Mouse (Mus musculus) MEL (cell line): Measurements from ENCODE around the gene Higd1b. TPM values are rescaled to one million over a fixed set of nuclear protein-coding genes. Genes with fewer than 3 reads are reported as not detected.

ENCODE experiments used
- DNase-seq: peaks from one replicate; pipeline ENCODE4 v3.0.0; 2011; ENCODE audit warnings: low read depth, low spot score
- H3K27ac ChIP-seq: 2 replicates; pipeline ENCODE4 v1.5.1; 2012; ENCODE audit warnings: low read depth, mild to moderate bottlenecking, control low read depth, low read length, moderate library complexity; ENCODE audit not compliant: control insufficient read depth
- H3K27me3 ChIP-seq, 2 experiments: fragments of 150-350 bp in 1 of 2; sonication (generic) in 1 of 2; 2 replicates each; pipeline ENCODE4 v1.6.1; 2012; ENCODE audit warnings: low read length in 2 of 2, mild to moderate bottlenecking in 2 of 2, improper control_type of control experiment in 1 of 2, moderate library complexity in 1 of 2; ENCODE audit not compliant: insufficient read depth in 2 of 2, control insufficient read depth in 1 of 2
- H3K36me3 ChIP-seq, 2 experiments: 2 replicates each; pipeline ENCODE4 v1.6.1; 2012 to 2014; ENCODE audit warnings: low read length in 2 of 2, improper control_type of control experiment in 1 of 2, inconsistent platforms in 1 of 2, mild to moderate bottlenecking in 1 of 2; ENCODE audit not compliant: insufficient read depth in 2 of 2, control insufficient read depth in 1 of 2
- H3K4me1 ChIP-seq, 2 experiments: fragments of 150-350 bp in 1 of 2; sonication (generic) in 1 of 2; 2 replicates each; pipeline ENCODE4 v1.6.1; 2012; ENCODE audit warnings: low read length in 2 of 2, improper control_type of control experiment in 1 of 2, mild to moderate bottlenecking in 1 of 2; ENCODE audit not compliant: insufficient read depth in 2 of 2, control insufficient read depth in 1 of 2
- H3K4me3 ChIP-seq, 2 experiments: fragments of 150-350 bp in 1 of 2; sonication (generic) in 1 of 2; 2 replicates each; pipeline ENCODE4 v1.5.1; 2012; ENCODE audit warnings: low read depth in 2 of 2, low read length in 2 of 2, mild to moderate bottlenecking in 2 of 2, moderate library complexity in 2 of 2, control low read depth in 1 of 2, improper control_type of control experiment in 1 of 2; ENCODE audit not compliant: control insufficient read depth in 1 of 2, insufficient read depth in 1 of 2
- H3K79me2 ChIP-seq: 2 replicates; pipeline ENCODE4 v1.6.1; 2012; ENCODE audit warnings: mild to moderate bottlenecking, low read length, moderate library complexity; ENCODE audit not compliant: control insufficient read depth, poor library complexity, insufficient read depth
- H3K9ac ChIP-seq: 2 replicates; pipeline ENCODE4 v1.6.1; 2012; ENCODE audit warnings: low read depth, mild to moderate bottlenecking, control low read depth, low read length, moderate library complexity; ENCODE audit not compliant: control insufficient read depth, poor library complexity, severe bottlenecking
- H3K9me3 ChIP-seq: fragments of 150-350 bp; sonication (generic); replicated peaks from 2 replicates; pipeline ENCODE4 v1.6.1; 2012; ENCODE audit warnings: mild to moderate bottlenecking, low read length, improper control_type of control experiment, moderate library complexity; ENCODE audit not compliant: insufficient read depth
- CTCF ChIP-seq, 3 experiments: IDR thresholded peaks in 2 of 3; conservative IDR thresholded peaks in 1 of 3; 2 replicates each; pipeline ENCODE4 v1.5.1; 2011 to 2012; ENCODE audit warnings: low read length in 3 of 3, low read depth in 2 of 3, mild to moderate bottlenecking in 2 of 3, improper control_type of control experiment in 1 of 3, inconsistent platforms in 1 of 3, mixed read lengths in 1 of 3, moderate library complexity in 1 of 3; ENCODE audit not compliant: control insufficient read depth in 1 of 3, insufficient read depth in 1 of 3, poor library complexity in 1 of 3, severe bottlenecking in 1 of 3
- E2F4 ChIP-seq: IDR thresholded peaks from 2 replicates; pipeline ENCODE4 v1.6.1; 2011; ENCODE audit warnings: low read depth, low read length, improper control_type of control experiment, borderline replicate concordance
- ELF1 ChIP-seq: IDR thresholded peaks from 2 replicates; pipeline ENCODE4 v1.6.1; 2014; ENCODE audit warnings: low read depth, mild to moderate bottlenecking, inconsistent platforms, low read length, improper control_type of control experiment, moderate library complexity
- MXI1 ChIP-seq: IDR thresholded peaks from 2 replicates; pipeline ENCODE4 v1.6.1; 2011; ENCODE audit warnings: mild to moderate bottlenecking, low read depth, low read length, improper control_type of control experiment
- POLR2AphosphoS2 ChIP-seq: IDR thresholded peaks from 2 replicates; pipeline ENCODE4 v1.6.1; 2011; ENCODE audit warnings: low read length, improper control_type of control experiment
- RAD21 ChIP-seq: IDR thresholded peaks from 2 replicates; pipeline ENCODE4 v1.6.1; 2011; ENCODE audit warnings: mild to moderate bottlenecking, low read depth, low read length, improper control_type of control experiment
- RCOR1 ChIP-seq: IDR thresholded peaks from 2 replicates; pipeline ENCODE4 v1.6.1; 2012; ENCODE audit warnings: low read depth, mild to moderate bottlenecking, inconsistent platforms, low read length, improper control_type of control experiment
- TAL1 ChIP-seq: IDR thresholded peaks from 2 replicates; pipeline ENCODE4 v1.6.1; 2012; ENCODE audit warnings: mild to moderate bottlenecking, inconsistent platforms, low read length, moderate library complexity, mixed read lengths
- UBTF ChIP-seq: IDR thresholded peaks from 2 replicates; pipeline ENCODE4 v1.6.1; 2012; ENCODE audit warnings: low read depth, mild to moderate bottlenecking, inconsistent platforms, low read length, improper control_type of control experiment, moderate library complexity, borderline replicate concordance; ENCODE audit not compliant: insufficient read depth
- USF1 ChIP-seq: IDR thresholded peaks from 2 replicates; pipeline ENCODE4 v1.6.1; 2014; ENCODE audit warnings: low read depth, mild to moderate bottlenecking, inconsistent platforms, low read length, improper control_type of control experiment, moderate library complexity
- ZKSCAN1 ChIP-seq: IDR thresholded peaks from 2 replicates; pipeline ENCODE4 v1.6.1; 2012; ENCODE audit warnings: low read depth, mild to moderate bottlenecking, inconsistent platforms, low read length, improper control_type of control experiment, moderate library complexity
- polyA plus RNA-seq, 2 experiments: library from polyadenylated mRNA; stranded (reverse) in 1 of 2; unstranded in 1 of 2; fragments of >175 nt in 1 of 2; fragments of >200 nt in 1 of 2; gene quantifications; 2 replicates each; pipeline versions ENCODE4 v1.2.1 to v1.2.4; 2012; ENCODE audit warnings: low replicate concordance in 2 of 2, low read depth in 1 of 2; ENCODE audit not compliant: insufficient read length in 2 of 2, insufficient read depth in 1 of 2, missing spikeins in 1 of 2
- total RNA-seq: library from RNA; depleted of rRNA; stranded (reverse); fragments of 300-350 nt; gene quantifications from 2 replicates; pipeline ENCODE4 v1.2.3, GENCODE M21; 2012

The Higd1b gene
- total and polyA plus RNA-seq, 3 experiments: not detected

DNA sequence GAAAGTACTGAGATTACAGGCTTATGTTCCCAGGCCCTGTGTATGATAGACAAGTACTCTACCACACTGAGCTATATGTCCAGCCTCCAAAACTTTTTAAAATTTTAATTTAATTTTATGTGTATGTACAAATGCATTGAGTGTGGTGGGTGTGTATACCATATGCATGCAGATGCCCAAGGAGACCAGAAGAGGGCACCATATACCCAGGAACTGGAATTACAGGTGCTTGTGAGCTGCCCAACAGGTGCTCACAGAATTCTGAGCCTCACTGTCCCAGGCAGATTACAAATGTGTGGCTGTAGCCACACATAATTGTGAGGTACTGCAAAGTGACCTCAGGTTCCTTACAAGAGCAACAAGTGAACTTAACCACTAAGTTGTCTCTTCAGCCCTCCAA is 18.1 kb downstream of the Higd1b start:
- H3K79me2 ChIP-seq: no peaks in the 10 kb centered on the region
- DNase-seq: peak; percentile 60
- TF ChIP-seq POLR2AphosphoS2 (no peak), CTCF (IDR thresholded peaks at IDR 0.05 in 2 of 3, conservative IDR thresholded peaks at IDR 0.05 in 1 of 3; ENCODE audit: control insufficient read depth in 1 of 3, insufficient read depth in 1 of 3, low read depth in 2 of 3, low read length in 3 of 3, poor library complexity in 1 of 3, severe bottlenecking in 1 of 3) (peak; percentile 60 to 77 (median 70)), RAD21 (peak; percentile 44), E2F4 (no peak)

DNA sequence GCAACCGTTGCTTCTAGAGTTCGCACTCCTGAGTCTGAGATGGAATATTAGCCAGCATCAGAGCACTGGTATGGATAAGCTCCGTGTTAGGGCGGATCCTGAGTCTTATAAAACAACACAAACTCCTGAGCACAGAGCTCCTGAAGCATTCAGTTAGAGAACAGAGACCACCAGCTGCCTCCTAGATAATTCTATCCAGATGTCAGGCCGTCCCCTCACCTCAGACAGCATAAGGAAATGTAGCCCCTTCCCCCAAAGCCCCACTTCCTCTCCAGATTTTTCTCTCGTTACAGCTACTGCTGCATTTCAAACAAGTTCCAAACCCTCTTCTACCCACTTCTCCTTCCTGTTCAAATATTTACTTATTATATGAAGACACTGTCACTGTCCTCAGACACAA is 20.3 kb downstream of the Higd1b start:
- Histone ChIP-seq H3K9ac (no peak overlapping the region), H3K4me1 (no peaks in the 10 kb centered on the region), H3K36me3 (peaks cover 0 to 39% of the 10 kb centered on the region in 2 experiments; a peak in 2 of 4 replicates), H3K4me3 (no peak overlapping the region), H3K27me3 (no peaks in the 10 kb centered on the region), H3K27ac (no peak overlapping the region), H3K79me2 (no peaks in the 10 kb centered on the region), H3K9me3 (no peaks in the 10 kb centered on the region)
- no peak for TF ChIP-seq RCOR1
- TF ChIP-seq TAL1: no peak
- no peak for TF ChIP-seq USF1
- TF ChIP-seq UBTF: no peak
- TF ChIP-seq ELF1: no peak
- no peak for TF ChIP-seq CTCF (IDR thresholded peaks at IDR 0.05 in 2 of 3, conservative IDR thresholded peaks at IDR 0.05 in 1 of 3; ENCODE audit: control insufficient read depth in 1 of 3, insufficient read depth in 1 of 3, low read depth in 2 of 3, low read length in 3 of 3, poor library complexity in 1 of 3, severe bottlenecking in 1 of 3)
- no peak for TF ChIP-seq MXI1
- no peak for DNase-seq

More for the DNA sequence above, 18.1 kb downstream of the Higd1b start:
- H3K36me3 ChIP-seq: peaks cover 0 to 41% of the 10 kb centered on the region in 2 experiments; a peak in 2 of 4 replicates
- no peak overlapping the region for H3K9ac ChIP-seq
- no peaks in the 10 kb centered on the region for H3K4me1 ChIP-seq
- no peak overlapping the region for H3K27ac ChIP-seq
- no peaks in the 10 kb centered on the region for H3K27me3 ChIP-seq
- no peaks in the 10 kb centered on the region for H3K9me3 ChIP-seq
- no peak overlapping the region for H3K4me3 ChIP-seq

DNA sequence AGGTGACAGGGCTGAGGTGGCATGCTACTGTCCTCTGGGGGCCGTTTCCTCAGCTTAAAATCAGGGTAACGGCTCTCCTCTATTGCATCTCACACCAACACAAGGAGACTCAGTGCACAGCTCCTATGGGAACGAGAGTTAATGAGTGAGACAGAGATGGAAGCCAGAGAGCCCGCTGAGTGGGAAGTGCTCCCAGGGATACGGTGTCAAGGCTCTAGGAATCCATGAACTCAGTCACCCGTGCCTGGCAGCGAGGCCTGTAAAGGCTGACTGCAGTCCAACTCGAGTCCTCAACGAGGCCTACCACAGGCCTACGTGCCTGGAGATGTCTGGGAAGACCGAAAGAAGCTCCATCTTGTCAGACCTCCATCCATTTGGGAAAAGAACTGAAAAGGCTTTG is 23.3 kb downstream of the Higd1b start:
- no peak overlapping the region for H3K27ac ChIP-seq
- no peaks in the 10 kb centered on the region for H3K9me3 ChIP-seq
- H3K4me1 ChIP-seq: no peaks in the 10 kb centered on the region
- no peaks in the 10 kb centered on the region for H3K27me3 ChIP-seq
- TF ChIP-seq ELF1: no peak
- no peak for TF ChIP-seq ZKSCAN1
- H3K36me3 ChIP-seq: peaks cover 0 to 41% of the 10 kb centered on the region in 2 experiments; a peak in 2 of 4 replicates
- no peak overlapping the region for H3K4me3 ChIP-seq
- DNase-seq: no peak
- H3K9ac ChIP-seq: no peak overlapping the region
- 0 out of 2 replicates have a peak, but pooled peaks cover 1% of the 10 kb centered on the region for H3K79me2 ChIP-seq
